Mouse (Mus musculus): Measurements from ENCODE around the gene Shisa5.

Gene Shisa5

GRCm38 (mm10) chr9:109022866-109023685 lies 15.3 kb upstream of the Shisa5 start:
- no peak for DNase-seq (ENCODE audit: low read depth, low spot score)

DNA sequence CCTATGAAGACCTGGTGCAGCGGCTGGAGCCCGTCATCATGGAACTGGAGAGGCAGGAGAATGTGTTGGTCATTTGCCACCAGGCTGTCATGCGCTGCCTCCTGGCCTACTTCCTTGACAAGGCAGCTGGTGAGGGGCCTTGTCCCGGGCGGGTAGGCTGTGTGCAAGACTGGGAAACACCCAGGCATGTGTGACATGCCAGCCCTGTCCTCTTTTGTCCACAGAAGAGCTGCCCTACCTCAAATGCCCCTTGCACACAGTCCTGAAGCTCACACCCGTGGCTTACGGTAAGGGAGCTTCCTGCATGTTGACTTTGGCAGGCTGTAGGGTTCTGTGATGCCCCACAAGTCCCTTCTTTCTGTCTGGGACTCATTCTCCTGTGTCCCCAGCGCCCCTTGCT lies 10.8 kb upstream of the Shisa5 start:
- DNase-seq (ENCODE audit: low read depth, low spot score), result peak; percentile 83

DNA sequence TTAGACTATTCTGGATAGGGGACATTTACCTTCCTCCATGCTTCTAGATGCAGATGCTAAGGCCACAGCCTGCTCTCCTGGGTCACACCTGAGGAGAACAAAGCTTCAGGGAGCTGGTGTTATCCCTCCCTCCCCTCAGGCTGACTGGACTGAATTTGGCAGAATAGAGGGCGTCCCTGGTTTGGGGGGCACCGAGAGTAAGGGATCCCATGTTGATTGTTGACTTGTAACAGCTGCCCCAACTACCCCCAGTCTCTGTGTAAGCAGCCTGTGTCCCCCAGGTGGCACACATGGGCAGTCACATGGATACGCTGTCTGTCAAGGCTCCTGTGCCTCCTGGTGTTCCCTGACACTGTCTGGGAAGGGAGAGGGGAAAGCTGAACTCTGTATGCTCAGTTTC lies 9.9 kb upstream of the Shisa5 start:
- DNase-seq (ENCODE audit: low read depth, low spot score), result no peak

DNA sequence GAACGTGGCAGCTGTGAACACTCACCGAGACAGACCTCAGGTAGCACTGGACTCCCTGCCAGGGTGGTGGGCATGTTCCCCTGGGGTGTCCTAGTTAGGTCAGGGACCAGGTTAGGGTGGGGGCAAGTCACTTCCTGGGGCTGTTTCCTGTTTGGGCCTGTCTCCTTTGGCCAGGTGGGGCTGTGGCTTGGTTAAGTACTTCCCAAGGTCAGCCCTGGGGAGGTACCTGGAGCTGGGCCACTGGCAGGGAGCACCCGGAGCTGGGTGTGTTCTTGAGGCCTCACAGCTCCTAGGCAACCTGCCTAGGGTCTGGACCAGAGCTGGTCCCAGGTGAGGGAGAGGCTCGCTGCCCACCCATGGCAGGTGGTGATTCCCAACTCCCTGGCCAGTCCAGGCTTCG lies 9.4 kb upstream of the Shisa5 start:
- DNase-seq (ENCODE audit: low read depth, low spot score), result no peak

GRCm38 (mm10) chr9:109030312-109030711 lies 8.1 kb upstream of the Shisa5 start:
- DNase-seq (ENCODE audit: low read depth, low spot score), result no peak

DNA sequence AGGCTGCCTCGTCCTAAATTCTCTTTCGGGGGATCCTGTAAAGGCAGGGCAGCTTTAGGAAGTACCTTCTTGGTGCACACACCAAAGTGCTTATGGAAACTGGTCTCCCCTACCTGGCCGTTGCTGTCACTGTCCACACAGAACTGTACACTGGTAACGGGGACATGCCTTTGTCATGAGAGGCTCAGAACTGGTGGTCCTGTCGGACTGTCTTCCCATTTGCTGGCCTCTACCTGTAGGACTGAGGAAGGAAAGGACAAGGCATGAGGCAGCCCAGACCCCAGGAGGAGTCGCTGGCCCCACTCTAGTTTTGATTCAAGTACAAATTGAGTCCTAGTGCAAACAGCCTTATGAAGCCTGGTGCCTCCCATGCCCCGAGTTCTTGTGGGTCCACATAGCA lies 7.4 kb upstream of the Shisa5 start:
- no peak for DNase-seq (ENCODE audit: low read depth, low spot score)

DNA sequence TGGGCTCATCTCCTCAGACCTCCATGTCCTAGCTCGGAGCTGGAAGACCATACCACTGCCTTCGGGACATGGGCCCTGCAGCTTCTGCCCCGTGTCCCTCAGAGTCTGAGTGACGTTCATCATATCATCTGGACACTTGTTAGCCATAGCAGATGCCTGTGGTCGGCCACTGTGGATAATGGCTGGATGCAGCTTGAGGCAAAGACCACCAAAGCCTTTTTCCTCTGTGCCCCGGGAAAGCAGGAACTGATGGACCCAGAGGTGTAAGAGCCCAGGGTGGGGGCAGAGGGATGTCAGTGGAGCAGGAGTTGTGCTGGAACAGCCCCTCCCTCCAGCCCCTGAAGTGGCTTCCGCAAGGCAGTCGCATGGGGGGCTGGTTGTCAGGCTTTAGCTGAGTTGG lies 6.7 kb upstream of the Shisa5 start:
- DNase-seq (ENCODE audit: low read depth, low spot score), result no peak

DNA sequence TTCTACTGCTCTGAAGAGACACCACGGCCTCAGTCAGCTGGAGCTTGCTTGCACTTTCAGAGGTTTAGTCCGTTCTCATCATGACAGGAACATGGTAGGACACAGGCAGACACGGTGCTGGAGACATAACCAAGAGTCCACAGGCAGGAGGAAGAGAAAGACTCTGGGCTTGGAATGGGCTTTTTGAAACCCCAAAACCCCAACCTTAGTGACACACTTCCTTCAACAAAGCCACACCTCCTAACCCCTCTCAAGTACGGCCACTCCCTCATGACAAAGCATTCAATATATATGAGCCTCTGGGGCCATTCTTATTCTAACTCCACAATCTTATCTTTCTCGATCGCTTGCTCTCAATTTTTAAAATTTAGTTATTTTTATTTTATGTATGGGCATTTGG lies 5.9 kb upstream of the Shisa5 start:
- DNase-seq (ENCODE audit: low read depth, low spot score), result no peak

GRCm38 (mm10) chr9:109038901-109039364 lies 568 bp downstream of the Shisa5 start:
- DNase-seq (ENCODE audit: low read depth, low spot score), result peak; percentile 56

DNA sequence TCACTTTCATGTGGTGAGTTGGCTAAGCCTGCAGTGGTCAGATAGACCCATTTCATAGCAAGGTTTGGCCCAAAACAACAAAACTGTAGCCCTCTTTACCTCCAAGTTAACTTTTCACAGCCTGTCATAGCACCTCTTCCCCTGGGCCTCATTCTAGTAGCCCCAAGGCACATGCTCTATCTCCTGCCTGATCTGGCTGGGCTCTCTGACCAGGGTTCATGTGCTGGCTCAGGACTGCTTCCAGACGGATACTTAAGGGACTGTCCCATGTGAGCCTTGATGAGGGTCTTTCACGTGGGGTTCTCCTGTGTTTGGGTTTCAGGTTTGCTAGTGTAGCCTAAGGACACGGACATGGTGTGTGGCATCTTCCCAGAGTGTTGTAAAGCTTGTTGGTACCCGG lies 1.3 kb downstream of the Shisa5 start:
- no peak for DNase-seq (ENCODE audit: low read depth, low spot score)

- DNase-seq (ENCODE audit: low read depth, low spot score), result no peak
Observed at GRCm38 (mm10) chr9:109040216-109040615, 1.9 kb downstream of the Shisa5 start.

- no peak for DNase-seq (ENCODE audit: low read depth, low spot score)
Observed at GRCm38 (mm10) chr9:109040906-109041305, 2.5 kb downstream of the Shisa5 start.

DNA sequence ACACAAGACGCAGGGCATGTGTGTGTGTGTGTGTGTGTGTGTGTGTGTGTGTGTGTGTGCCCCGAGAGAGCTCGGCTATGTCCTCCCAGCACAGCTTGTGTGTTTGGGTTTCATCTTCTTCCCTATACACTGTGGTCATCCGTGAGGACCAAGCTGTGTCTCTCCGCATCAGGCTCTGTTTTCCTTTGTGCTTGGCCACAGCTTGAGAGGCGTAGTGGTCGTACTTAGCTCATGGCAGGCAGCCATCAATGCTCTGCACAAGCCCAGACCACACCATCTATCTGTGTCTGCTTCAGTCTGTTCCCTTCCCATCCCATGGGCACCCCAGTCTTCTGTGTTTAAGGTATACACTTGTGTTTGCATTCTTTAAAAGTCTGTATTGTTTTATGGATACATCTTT lies 3.0 kb downstream of the Shisa5 start:
- no peak for DNase-seq (ENCODE audit: low read depth, low spot score)

- no peak for DNase-seq (ENCODE audit: low read depth, low spot score)
Observed at GRCm38 (mm10) chr9:109046306-109046705, 7.9 kb downstream of the Shisa5 start.

- no peak for DNase-seq (ENCODE audit: low read depth, low spot score)
Observed at GRCm38 (mm10) chr9:109049316-109049715, 11.0 kb downstream of the Shisa5 start.

GRCm38 (mm10) chr9:109049996-109050673 lies 11.8 kb downstream of the Shisa5 start:
- DNase-seq (ENCODE audit: low read depth, low spot score), result no peak

DNA sequence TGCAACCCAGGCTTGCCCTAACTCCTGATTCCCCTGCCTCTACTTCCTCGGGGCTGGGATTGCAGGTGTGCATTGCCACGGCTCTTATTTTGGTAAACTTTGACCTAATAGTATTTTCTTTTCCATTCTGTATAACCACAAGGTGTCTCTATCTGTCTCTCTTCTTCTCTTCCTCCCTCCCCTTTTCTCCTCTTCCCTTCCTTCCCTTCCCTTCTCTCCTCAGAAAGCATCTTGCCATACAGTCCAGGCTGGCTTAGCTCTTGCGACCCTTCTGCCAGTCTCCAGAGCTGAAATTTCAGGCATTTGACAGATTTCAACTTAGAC lies 12.3 kb downstream of the Shisa5 start:
- no peak for DNase-seq (ENCODE audit: low read depth, low spot score)

DNA sequence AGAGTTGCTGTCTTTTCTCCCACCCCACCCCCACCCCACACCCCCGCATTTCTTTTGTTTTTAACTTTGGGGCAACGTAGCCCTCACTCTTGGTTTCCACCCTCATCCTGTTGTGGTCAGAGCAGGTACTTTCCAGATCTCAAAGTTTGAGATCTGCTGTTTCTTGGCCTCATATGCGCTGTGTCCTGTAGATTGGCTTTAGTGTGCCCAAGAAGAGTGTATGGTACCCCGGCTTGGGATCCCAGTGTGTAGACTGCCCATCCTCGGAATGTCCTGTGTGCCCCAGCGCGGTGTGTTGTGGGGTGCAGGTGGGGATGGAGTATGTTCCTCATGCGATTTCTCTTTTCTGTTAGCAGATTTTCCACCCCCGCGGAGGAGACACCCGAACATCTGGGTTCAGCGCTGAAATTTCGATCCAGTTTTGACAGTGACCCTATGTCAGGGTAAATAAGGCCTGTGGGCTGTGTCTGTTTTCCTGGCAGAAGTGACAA lies 12.7 kb downstream of the Shisa5 start:
- no peak for DNase-seq (ENCODE audit: low read depth, low spot score)

DNA sequence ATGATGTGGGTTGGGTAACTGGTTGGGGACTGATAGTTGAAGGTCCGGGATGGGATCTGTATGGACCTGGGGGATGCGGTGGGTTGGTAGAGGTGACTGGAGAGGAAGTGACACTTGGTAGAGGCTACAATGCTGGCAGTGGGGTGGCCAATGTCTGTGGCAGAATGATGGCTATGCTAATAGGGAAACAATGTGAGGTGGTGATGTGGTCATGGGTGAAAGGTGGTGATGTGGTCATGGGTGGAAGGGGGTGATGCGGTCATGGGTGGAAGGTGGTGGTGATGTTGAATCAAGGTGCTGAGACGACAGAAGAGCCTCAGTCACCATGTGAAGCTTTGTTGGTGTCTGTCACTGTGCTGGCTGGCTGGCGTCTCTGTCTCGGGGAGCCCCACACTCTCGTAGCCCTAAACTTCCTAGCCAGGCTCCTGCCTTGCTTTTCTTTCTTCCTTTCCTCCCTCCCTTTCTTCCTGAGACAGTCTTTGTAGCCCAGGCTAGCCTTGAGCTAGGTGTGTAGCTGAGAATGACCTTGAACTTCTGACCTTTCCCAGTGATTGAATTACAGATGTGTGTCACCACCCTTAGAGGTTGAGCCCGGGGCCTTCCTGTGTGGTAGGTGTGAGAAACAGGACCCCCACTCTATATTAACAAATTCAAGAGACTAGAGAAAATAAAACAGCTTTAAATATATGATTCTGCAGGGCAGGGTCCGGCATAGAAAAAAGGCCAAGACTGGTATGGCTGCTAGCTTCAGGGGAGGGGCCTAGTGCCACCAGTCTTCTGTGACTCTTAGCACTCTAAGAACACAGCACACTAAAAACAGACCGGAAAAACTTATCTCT lies 13.5 kb downstream of the Shisa5 start:
- DNase-seq (ENCODE audit: low read depth, low spot score), result no peak

GRCm38 (mm10) chr9:109052490-109053260 lies 14.3 kb downstream of the Shisa5 start:
- no peak for DNase-seq (ENCODE audit: low read depth, low spot score)

- no peak for DNase-seq (ENCODE audit: low read depth, low spot score)
Observed at GRCm38 (mm10) chr9:109053366-109053765, 15.0 kb downstream of the Shisa5 start.
